Mouse (Mus musculus) C2C12 (cell line): ENCODE results near the gene Mcfd2.

Source experiments
- CTCF ChIP-seq: IDR thresholded peaks from one replicate; pipeline ENCODE4 v1.5.1; 2011; ENCODE audit not compliant: control insufficient read depth, insufficient read depth, insufficient read length
- FOSL1 ChIP-seq: IDR thresholded peaks from one replicate; pipeline ENCODE4 v1.8.0; 2011; ENCODE audit warnings: mild to moderate bottlenecking, low read length; ENCODE audit not compliant: poor library complexity, insufficient read depth, severe bottlenecking
- MAX ChIP-seq: IDR thresholded peaks from one replicate; pipeline ENCODE4 v1.6.1; 2011; ENCODE audit warnings: mild to moderate bottlenecking, control low read depth
- MYOG ChIP-seq: IDR thresholded peaks from one replicate; pipeline ENCODE4 v1.6.1; 2011; ENCODE audit not compliant: control insufficient read depth, insufficient read length; ENCODE audit errors: extremely low read depth
- USF1 ChIP-seq: IDR thresholded peaks from one replicate; pipeline ENCODE4 v1.6.1; 2011; ENCODE audit warnings: low read depth, mild to moderate bottlenecking, control low read depth, moderate library complexity

DNA sequence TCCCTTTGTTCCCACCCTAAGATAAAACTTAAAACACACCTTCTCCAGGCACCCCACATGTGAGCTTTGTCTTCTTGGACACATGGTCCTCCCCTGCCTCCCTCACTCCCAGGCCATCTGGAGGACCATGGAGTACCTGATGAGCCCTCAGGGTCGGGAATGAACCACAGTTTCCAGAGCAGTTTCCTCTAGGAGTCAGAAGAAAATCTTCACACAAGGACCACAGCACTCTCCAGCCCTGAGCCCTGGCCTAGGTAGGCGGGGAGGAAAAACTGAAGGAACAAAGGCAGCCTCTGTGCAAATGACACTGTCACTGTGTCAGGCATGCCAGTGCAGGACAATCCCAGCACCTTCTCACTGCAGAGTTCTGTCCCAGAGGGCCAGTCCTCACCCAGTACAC is 41.3 kb downstream of the Mcfd2 start:
- TF ChIP-seq CTCF, result no peak
- TF ChIP-seq MAX, result no peak
- no peak for TF ChIP-seq FOSL1
- no peak for TF ChIP-seq MYOG
- no peak for TF ChIP-seq USF1
